Mouse (Mus musculus) forebrain, embryonic 14.5 days (tissue): Measurements from ENCODE around the gene Pou4f1. TPM values are rescaled to one million over a fixed set of nuclear protein-coding genes. Genes with fewer than 3 reads are reported as not detected.
A peak's percentile ranks its signal among the peaks of the same experiment; 100 is the strongest.
"Not testable (repeated sequence)": the region's sequence is repeated elsewhere in the genome, so short reads cannot be mapped to it uniquely, and the experiment has no call there.

ENCODE experiments used
- ATAC-seq: fragments of 200-750 bp; cut with Nextera tagmentation; 2 replicates; pipeline ENCODE4 v1.8.0; 2017; ENCODE audit warnings: mild to moderate bottlenecking, moderate library complexity
- DNase-seq: peaks from one replicate; pipeline ENCODE4 v3.0.0-alpha.2; 2015; ENCODE audit warnings: low spot score
- H3K27ac ChIP-seq: fragments of 300-500 bp; sonication (generic); 2 replicates; pipeline ENCODE4 v1.5.1; 2014; ENCODE audit warnings: low read depth, mild to moderate bottlenecking, control low read depth, low read length, moderate library complexity
- H3K27me3 ChIP-seq: fragments of 300-500 bp; sonication (generic); replicated peaks from 2 replicates; pipeline ENCODE4 v1.6.1; 2014; ENCODE audit warnings: low read length, control low read depth, mixed read lengths; ENCODE audit not compliant: control insufficient read depth, insufficient read depth
- H3K36me3 ChIP-seq: fragments of 300-500 bp; sonication (generic); 2 replicates; pipeline ENCODE4 v1.6.1; 2014; ENCODE audit warnings: low read length, control low read depth; ENCODE audit not compliant: control insufficient read depth, insufficient read depth
- H3K4me1 ChIP-seq: fragments of 300-500 bp; sonication (generic); 2 replicates; pipeline ENCODE4 v1.6.1; 2014; ENCODE audit warnings: antibody characterized with exemption, low read length, control low read depth; ENCODE audit not compliant: control insufficient read depth, insufficient read depth
- H3K4me2 ChIP-seq: fragments of 300-500 bp; sonication (generic); 2 replicates; pipeline ENCODE4 v1.6.1; 2014; ENCODE audit warnings: mild to moderate bottlenecking, control low read depth, low read length
- H3K4me3 ChIP-seq: fragments of 300-500 bp; sonication (generic); 2 replicates; pipeline ENCODE4 v1.5.1; 2014; ENCODE audit warnings: low read depth, low read length, control low read depth
- H3K9ac ChIP-seq: fragments of 300-500 bp; sonication (generic); 2 replicates; pipeline ENCODE4 v1.6.1; 2014; ENCODE audit warnings: mild to moderate bottlenecking, low read length, control low read depth, moderate library complexity
- H3K9me3 ChIP-seq: fragments of 300-500 bp; sonication (generic); replicated peaks from 2 replicates; pipeline ENCODE4 v1.6.1; 2016; ENCODE audit warnings: low read length, control low read depth, mixed read lengths; ENCODE audit not compliant: control insufficient read depth
- WGBS: fragments of 180-500 bp; shearing (Covaris S2); extraction: QIAGEN DNeasy Blood & Tissue Kit; methylation state at CpG from one replicate; pipeline ENCODE4 v1.1.7; 2014; 5-methylcytosine and 5-hydroxymethylcytosine counted together
- polyA plus RNA-seq: library from polyadenylated mRNA; unstranded; fragments of >200 nt; fragmentation: Nextera tagmentation; extraction: Ambion mirVana; gene quantifications from 2 replicates; pipeline ENCODE4 v1.2.1, GENCODE M21; 2014

The Pou4f1 gene
- 1.4 and 3.0 TPM in 2 replicates for polyA plus RNA-seq

- Histone ChIP-seq H3K9ac (peak within 1 kb of the TSS; percentile 50), H3K4me1 (peaks cover 7% of the 10 kb centered on the region; the same call in 1 of the 2 replicates), H3K4me2 (peak within 1 kb of the TSS; percentile 89), H3K36me3 (no peaks in the 10 kb centered on the region), H3K4me3 (peak within 1 kb of the TSS; percentile 52), H3K27me3 (peaks cover 92% of the 10 kb centered on the region), H3K9me3 (no peaks in the 10 kb centered on the region), H3K27ac (no peak within 1 kb of the TSS)
- peak; percentile 94 for ATAC-seq
- DNase-seq, result peak; percentile 85
- WGBS, result under 1% methylated on average over 61 of the region's 62 CpGs
Measured at GRCm38 (mm10) chr14:104467966-104468622, at the start of gene Pou4f1. Gene Pou4f1 (minus strand): TSS chr14:104467999.

- Histone ChIP-seq H3K4me3 (no peak overlapping the region), H3K9me3 (no peaks in the 10 kb centered on the region), H3K4me1 (no peaks in the 10 kb centered on the region), H3K9ac (no peak overlapping the region), H3K27me3 (no peaks in the 10 kb centered on the region), H3K27ac (no peak overlapping the region), H3K36me3 (peaks cover 20% of the 10 kb centered on the region; the same call in 1 of the 2 replicates), H3K4me2 (no peak overlapping the region)
- WGBS, result 90% methylated on average over 1 of the region's 1 CpGs
- ATAC-seq, result no peak
- DNase-seq, result no peak
Measured at GRCm38 (mm10) chr14:104511664-104512063, 43.9 kb upstream of the Pou4f1 start.

- not testable (repeated sequence) for H3K9ac ChIP-seq, H3K27ac ChIP-seq, ATAC-seq, H3K4me3 ChIP-seq, DNase-seq, H3K27me3 ChIP-seq, H3K9me3 ChIP-seq, H3K4me2 ChIP-seq, H3K4me1 ChIP-seq
- WGBS, result 78% methylated on average over 3 of the region's 3 CpGs
- H3K36me3 ChIP-seq, result peaks cover 84% of the 10 kb centered on the region
Measured at GRCm38 (mm10) chr14:104502761-104503160, 35.0 kb upstream of the Pou4f1 start.

- Histone ChIP-seq H3K4me1 (no peaks in the 10 kb centered on the region), H3K9ac (no peak overlapping the region)
Measured at GRCm38 (mm10) chr14:104479751-104480150, 12.0 kb upstream of the Pou4f1 start.

GRCm38 (mm10) chr14:104478593-104478992, 10.8 kb upstream of the Pou4f1 start:
- H3K4me3 ChIP-seq, result no peak overlapping the region
- DNase-seq, result no peak
- ATAC-seq, result no peak
- H3K27ac ChIP-seq, result no peak overlapping the region
- H3K9ac ChIP-seq, result no peak overlapping the region
- H3K4me1 ChIP-seq, result peaks cover 5% of the 10 kb centered on the region; the same call in 1 of the 2 replicates
- H3K36me3 ChIP-seq, result peaks cover 20% of the 10 kb centered on the region
- 64% methylated on average over 5 of the region's 5 CpGs for WGBS
- no peaks in the 10 kb centered on the region for H3K9me3 ChIP-seq
- no peak overlapping the region for H3K4me2 ChIP-seq
- peaks cover 28% of the 10 kb centered on the region for H3K27me3 ChIP-seq

More at GRCm38 (mm10) chr14:104479751-104480150, 12.0 kb upstream of the Pou4f1 start:
- ATAC-seq (no peak), DNase-seq (no peak)
- 86% methylated on average over 8 of the region's 8 CpGs for WGBS
- H3K27me3 ChIP-seq, result peaks cover 17% of the 10 kb centered on the region
- no peak overlapping the region for H3K27ac ChIP-seq
- no peak overlapping the region for H3K4me3 ChIP-seq
- no peak overlapping the region for H3K4me2 ChIP-seq
- peaks cover 20% of the 10 kb centered on the region for H3K36me3 ChIP-seq
- no peaks in the 10 kb centered on the region for H3K9me3 ChIP-seq

DNA sequence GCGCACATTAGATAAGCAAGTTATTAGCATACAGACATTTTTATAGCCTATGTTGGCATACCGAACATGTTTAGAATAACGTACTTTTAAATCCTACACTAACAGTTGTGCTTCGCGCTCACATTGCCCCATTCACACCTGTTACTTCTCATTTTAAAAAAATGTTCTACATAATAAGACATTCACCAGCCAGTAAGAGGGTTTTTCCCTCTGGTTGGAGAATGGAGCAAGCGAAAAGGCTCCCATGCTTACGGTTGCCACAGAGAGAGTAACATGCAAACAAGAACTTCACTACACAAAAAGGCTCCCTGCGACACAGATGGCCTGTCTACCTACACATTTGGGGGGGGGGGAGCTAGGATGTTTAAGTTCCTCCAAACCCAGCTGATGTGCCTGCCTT, 9.8 kb upstream of the Pou4f1 start:
- peaks cover 13% of the 10 kb centered on the region for H3K4me1 ChIP-seq
- H3K9me3 ChIP-seq, result no peaks in the 10 kb centered on the region
- WGBS, result 94% methylated on average over 8 of the region's 8 CpGs
- DNase-seq (no peak), ATAC-seq (no peak)
- H3K9ac ChIP-seq, result no peak overlapping the region
- peaks cover 20% of the 10 kb centered on the region for H3K36me3 ChIP-seq
- no peak overlapping the region for H3K27ac ChIP-seq
- H3K4me2 ChIP-seq, result no peak overlapping the region
- peaks cover 36% of the 10 kb centered on the region for H3K27me3 ChIP-seq
- H3K4me3 ChIP-seq, result no peak overlapping the region

DNA sequence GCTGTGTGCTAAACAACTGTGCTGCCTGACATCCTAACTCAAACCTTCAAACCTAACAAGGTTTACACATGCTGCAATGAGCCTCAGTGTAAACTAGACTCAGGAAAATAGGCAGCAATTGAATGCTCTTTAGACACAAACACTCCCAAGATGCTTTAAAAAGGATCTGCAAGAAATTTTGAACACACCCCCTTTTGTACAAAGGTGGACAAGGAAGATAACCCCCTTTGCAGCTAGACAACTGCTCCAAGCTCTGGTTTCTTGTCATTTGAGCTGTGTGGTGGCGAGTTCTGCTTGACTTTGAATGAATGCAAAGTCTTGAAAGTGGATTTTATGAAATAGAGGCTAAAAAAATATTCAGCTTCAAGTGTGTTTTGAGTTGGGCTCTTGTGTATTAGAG, 7.6 kb upstream of the Pou4f1 start:
- 73% methylated on average over 1 of the region's 1 CpGs for WGBS
- peaks cover 56% of the 10 kb centered on the region for H3K27me3 ChIP-seq
- no peak overlapping the region for H3K27ac ChIP-seq
- DNase-seq (no peak), ATAC-seq (no peak)
- H3K4me2 ChIP-seq, result no peak overlapping the region
- peaks cover 20% of the 10 kb centered on the region for H3K36me3 ChIP-seq
- no peaks in the 10 kb centered on the region for H3K9me3 ChIP-seq
- H3K4me3 ChIP-seq, result no peak overlapping the region
- H3K4me1 ChIP-seq, result peaks cover 13% of the 10 kb centered on the region
- no peak overlapping the region for H3K9ac ChIP-seq

DNA sequence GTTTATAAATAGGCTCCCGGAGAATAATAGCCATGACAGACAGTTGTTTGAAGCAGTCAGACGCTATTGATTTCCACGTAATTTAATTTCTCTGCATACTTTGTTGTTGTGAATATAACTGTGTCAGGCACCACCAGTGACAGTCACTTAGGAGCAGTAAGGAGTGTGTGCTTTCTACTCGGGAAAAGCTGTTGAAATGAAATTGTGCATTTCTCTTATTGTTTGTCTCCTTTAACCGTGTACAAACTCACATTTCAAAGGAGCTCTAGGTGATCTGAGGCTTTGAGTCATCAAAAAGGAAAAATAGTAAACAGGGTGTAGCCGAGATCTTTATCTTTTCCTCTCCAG, 798 bp upstream of the Pou4f1 start:
- no peaks in the 10 kb centered on the region for H3K36me3 ChIP-seq
- DNase-seq (no peak), ATAC-seq (no peak)
- H3K9ac ChIP-seq, result no peak overlapping the region
- no peaks in the 10 kb centered on the region for H3K9me3 ChIP-seq
- H3K27me3 ChIP-seq, result peaks cover 90% of the 10 kb centered on the region
- H3K27ac ChIP-seq, result no peak overlapping the region
- 3% methylated on average over 6 of the region's 6 CpGs for WGBS
- peak overlapping the region; percentile 89; the same call in 1 of the 2 replicates for H3K4me2 ChIP-seq
- peaks cover 11% of the 10 kb centered on the region for H3K4me1 ChIP-seq
- H3K4me3 ChIP-seq, result no peak overlapping the region

DNA sequence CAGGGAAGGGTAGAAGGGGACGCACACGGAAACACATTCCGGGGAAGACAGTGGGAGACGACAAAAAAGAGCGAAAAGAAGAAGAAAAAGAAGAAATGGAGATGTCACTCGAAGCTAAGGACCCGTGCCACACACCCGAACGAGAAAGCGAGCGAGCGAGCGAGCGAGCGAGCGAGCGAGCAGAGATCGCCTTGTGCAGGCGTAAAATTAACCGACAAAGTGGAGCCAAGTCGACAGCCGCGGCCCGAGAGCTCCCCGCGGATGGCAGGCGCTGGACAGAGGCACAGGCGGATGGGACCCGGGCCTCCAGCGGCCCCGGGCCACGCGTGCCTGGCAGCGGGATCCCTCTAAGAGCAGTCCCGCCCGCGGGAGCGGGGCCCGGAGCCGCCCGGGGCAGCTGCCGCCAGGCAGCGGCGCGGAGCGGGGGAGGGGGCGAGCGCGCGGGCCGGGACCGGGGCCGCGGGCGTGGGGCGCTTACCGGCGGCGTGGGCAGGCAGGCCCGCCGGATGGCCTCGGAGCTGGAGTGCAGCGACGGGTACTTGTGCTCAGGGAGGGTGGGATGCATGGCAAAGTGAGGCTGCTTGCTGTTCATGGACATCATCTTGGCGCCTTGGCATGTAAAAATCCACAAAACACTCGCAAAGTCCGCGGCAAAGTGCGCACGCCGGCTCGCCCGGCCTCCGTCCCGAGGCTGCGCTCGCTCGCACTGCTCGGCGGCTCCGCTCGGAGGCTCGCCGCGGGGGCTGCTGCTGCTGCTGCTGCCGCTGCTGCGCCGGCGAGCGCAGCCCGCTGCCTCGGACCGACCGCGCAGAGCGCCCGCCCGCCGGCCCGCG, 450 bp downstream of the Pou4f1 start:
- Histone ChIP-seq H3K4me1 (0 out of 2 replicates have a peak, but pooled peaks cover 3% of the 10 kb centered on the region), H3K9me3 (no peaks in the 10 kb centered on the region), H3K27ac (no peak overlapping the region), H3K27me3 (peaks cover 89% of the 10 kb centered on the region), H3K4me3 (peak overlapping the region; percentile 52), H3K4me2 (peak overlapping the region; percentile 89), H3K9ac (peak overlapping the region; percentile 50), H3K36me3 (no peaks in the 10 kb centered on the region)
- under 1% methylated on average over 100 of the region's 101 CpGs for WGBS
- ATAC-seq (peak; percentile 80), DNase-seq (peak; percentile 33)
